Mouse (Mus musculus) heart, adult 2 months (tissue): ENCODE measurements around the gene Sh3bp4.

Experiments used
- CTCF ChIP-seq: fragments of 200-600 bp; IDR thresholded peaks from 2 replicates; pipeline ENCODE4 v1.8.1; 2022; ENCODE audit warnings: antibody characterized with exemption, mild to moderate bottlenecking, moderate library complexity
- EP300 ChIP-seq: fragments of 200-500 bp; IDR thresholded peaks from 2 replicates; pipeline ENCODE4 v1.6.1; 2011; ENCODE audit warnings: low read depth, low read length, control low read depth; ENCODE audit not compliant: insufficient read depth

GRCm38 (mm10) chr1:89086575-89087153, 16.4 kb downstream of the Sh3bp4 start:
- TF ChIP-seq CTCF: no peak
- no peak for TF ChIP-seq EP300
